8 mouse cellular contexts compared by ENCODE assay signal in the genomic region with DNA sequence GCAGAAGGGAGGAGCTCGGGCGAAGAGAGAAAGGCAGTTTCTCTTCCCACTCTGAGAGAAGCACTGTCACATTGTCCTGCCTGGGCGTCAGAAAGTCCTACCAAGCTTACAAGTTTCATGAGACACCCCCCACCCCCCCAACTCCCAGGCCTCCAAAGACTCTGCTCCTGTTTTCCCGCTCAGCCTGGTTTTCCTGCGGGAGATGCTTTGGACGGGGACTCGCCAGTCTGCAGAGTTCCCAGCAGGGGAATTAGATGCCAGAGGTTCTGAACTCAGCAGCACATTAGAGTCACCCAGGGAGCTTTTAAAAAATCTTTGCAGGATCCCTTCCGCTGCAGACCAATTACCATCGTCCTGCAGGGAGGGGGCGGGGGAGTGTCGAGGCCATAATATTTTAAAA.
A peak's percentile ranks its signal among the peaks of the same experiment; 100 is the strongest.
DNase-seq lines count a peak whose midpoint lies in the region; ATAC-seq and TF ChIP-seq lines count a peak whose summit lies in the region.

No protein-coding gene starts in this region.

- ATAC-seq in heart, embryonic 16.5 days (replicated peaks; ENCODE audit: extremely low read depth, insufficient read depth, low FRiP score), result no peak
- 0 out of 2 replicates have a peak, but pooled peaks have one; percentile 16 for ATAC-seq in common myeloid progenitor, adult 5-6 weeks (replicated peaks; ENCODE audit: low read depth, poor library complexity, severe bottlenecking)
- ATAC-seq in hindbrain, embryonic 12.5 days (ENCODE audit: low FRiP score), result no peak
- ATAC-seq in liver, postnatal 0 days, result no peak
- no peak for ATAC-seq in inflammation-experienced regulatory T-cells, adult 6 months

- DNase-seq in heart, postnatal 10 days, result no peak
- DNase-seq in liver, postnatal 0 days, result no peak
- no peak for DNase-seq in gastrocnemius, adult 18-20 months (ENCODE audit: low spot score)
- DNase-seq in layer of hippocampus, adult 8-10 months (ENCODE audit: low spot score in 2 of 2), result no peak

- no peaks in the 10 kb centered on the region for H3K4me1 ChIP-seq in heart, embryonic 16.5 days (ENCODE audit: control insufficient read depth, insufficient read depth, low read length)
- H3K4me1 ChIP-seq in hindbrain, embryonic 12.5 days, result peaks cover 12% of the 10 kb centered on the region
- H3K4me1 ChIP-seq in liver, postnatal 0 days (ENCODE audit: insufficient read depth), result no peaks in the 10 kb centered on the region

- intact Hi-C loops in heart, postnatal 10 days (cut with DNase I), result loop anchor here (2.0 to 10.0 kb wide), 3 partner anchors 447 to 857 kb away; no protein-coding TSS in a partner anchor

- H3K4me3 ChIP-seq in heart, embryonic 16.5 days (ENCODE audit: low read length), result peak overlapping the region; percentile 37
- no peak overlapping the region for H3K4me3 ChIP-seq in hindbrain, embryonic 12.5 days
- no peak overlapping the region for H3K4me3 ChIP-seq in liver, postnatal 0 days (ENCODE audit: low read depth, low read length)

- no peak overlapping the region for H3K27ac ChIP-seq in heart, embryonic 16.5 days (ENCODE audit: low read length)
- H3K27ac ChIP-seq in hindbrain, embryonic 12.5 days, result no peak overlapping the region
- H3K27ac ChIP-seq in liver, postnatal 0 days (ENCODE audit: low read depth), result no peak overlapping the region

- H3K27me3 ChIP-seq in heart, embryonic 16.5 days (ENCODE audit: control insufficient read depth, insufficient read depth, low read length), result peaks cover 3% of the 10 kb centered on the region; the same call in 1 of the 2 replicates
- no peaks in the 10 kb centered on the region for H3K27me3 ChIP-seq in hindbrain, embryonic 12.5 days
- H3K27me3 ChIP-seq in liver, postnatal 0 days (ENCODE audit: insufficient read depth, low read length), result no peaks in the 10 kb centered on the region

- H3K9ac ChIP-seq in heart, embryonic 16.5 days (ENCODE audit: low read length), result peak overlapping the region; percentile 61
- H3K9ac ChIP-seq in hindbrain, embryonic 12.5 days, result no peak overlapping the region; the same call in 1 of the 2 replicates
- no peak overlapping the region for H3K9ac ChIP-seq in liver, postnatal 0 days (replicated peaks)

- no peaks in the 10 kb centered on the region for H3K9me3 ChIP-seq in heart, embryonic 16.5 days (replicated peaks; ENCODE audit: control insufficient read depth, low read length)
- no peaks in the 10 kb centered on the region for H3K9me3 ChIP-seq in hindbrain, embryonic 12.5 days (replicated peaks)
- no peaks in the 10 kb centered on the region for H3K9me3 ChIP-seq in liver, postnatal 0 days (ENCODE audit: low read length)

- H3K36me3 ChIP-seq in heart, embryonic 16.5 days (ENCODE audit: control insufficient read depth, insufficient read depth), result no peaks in the 10 kb centered on the region
- H3K36me3 ChIP-seq in hindbrain, embryonic 12.5 days, result no peaks in the 10 kb centered on the region
- H3K36me3 ChIP-seq in liver, postnatal 0 days (replicated peaks; ENCODE audit: insufficient read depth, low read length), result no peaks in the 10 kb centered on the region

- no peak for TF ChIP-seq EP300 in liver, postnatal 0 days (IDR thresholded peaks at IDR 0.05; ENCODE audit: low read depth)

- TF ChIP-seq CTCF in liver, postnatal 0 days (IDR thresholded peaks at IDR 0.05; ENCODE audit: low read depth), result no peak

- 6% methylated on average over 11 of the region's 11 CpGs for WGBS in heart, embryonic 16.5 days
- WGBS in hindbrain, embryonic 12.5 days, result 7% methylated on average over 11 of the region's 11 CpGs
- 10% methylated on average over 10 of the region's 11 CpGs for WGBS in liver, postnatal 0 days (ENCODE audit: insufficient replicate concordance)

- H3K4me2 ChIP-seq in heart, embryonic 16.5 days (ENCODE audit: low read depth, low read length), result peak overlapping the region; percentile 62
- peak overlapping the region; percentile 37 for H3K4me2 ChIP-seq in hindbrain, embryonic 12.5 days (replicated peaks)
- H3K4me2 ChIP-seq in liver, postnatal 0 days (ENCODE audit: low read depth, low read length), result peak overlapping the region; percentile 55
